8 mouse cellular contexts compared by ENCODE assay signal in the genomic region with DNA sequence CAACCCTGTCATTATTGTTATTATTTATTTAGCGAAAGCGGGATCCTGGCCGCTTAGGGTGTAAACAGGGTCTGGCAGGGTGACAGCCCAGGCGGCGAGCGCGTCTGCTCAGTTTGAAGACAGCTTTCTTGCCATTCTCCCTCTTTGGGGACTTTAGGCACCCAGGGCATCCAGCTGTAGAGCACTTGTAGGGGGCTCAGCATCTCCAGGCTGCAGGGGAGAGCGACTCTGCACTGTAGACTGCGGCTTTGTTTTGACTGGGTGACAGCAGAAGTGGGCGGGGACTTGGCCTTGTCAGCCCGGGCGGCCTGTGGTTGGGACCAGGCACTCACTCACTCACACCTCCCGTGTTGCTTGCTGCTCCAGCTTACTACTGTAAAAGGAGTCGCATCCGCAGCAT. TPM values are rescaled to one million over a fixed set of nuclear protein-coding genes. Genes with fewer than 3 reads are reported as not detected.
DNase-seq lines count a peak whose midpoint lies in the region; ATAC-seq lines count a peak whose summit lies in the region.

No protein-coding gene starts in this region.

- WGBS in hindbrain, embryonic 11.5 days, result 0% methylated on average over 15 of the region's 15 CpGs

- no peaks in the 10 kb centered on the region for H3K27me3 ChIP-seq in hindbrain, embryonic 11.5 days (ENCODE audit: control insufficient read depth, insufficient read depth, low read length)

- H3K9ac ChIP-seq in hindbrain, embryonic 11.5 days (ENCODE audit: low read depth, low read length), result peak overlapping the region; percentile 92

- peak; percentile 75 for ATAC-seq in frontal cortex, adult (ENCODE audit: low TSS enrichment)
- peak; percentile 88 for ATAC-seq in hindbrain, embryonic 11.5 days (ENCODE audit: low FRiP score)
- peak; percentile 60 for ATAC-seq in megakaryocyte, adult 5-6 weeks (ENCODE audit: poor library complexity, severe bottlenecking)

- peak overlapping the region; percentile 81 for H3K4me2 ChIP-seq in hindbrain, embryonic 11.5 days (replicated peaks; ENCODE audit: low read depth, low read length)

- peak; percentile 75 for DNase-seq in NIH3T3 (ENCODE audit: low read depth)
- peak; percentile 91 for DNase-seq in cerebellum, adult 9-10 months
- DNase-seq in hindbrain, embryonic 11.5 days (ENCODE audit: low spot score), result peak; percentile 80
- peak; percentile 60 to 61 for DNase-seq in layer of hippocampus, postnatal 36 days
- DNase-seq in right cerebral cortex, adult 2 months (ENCODE audit: low spot score in 2 of 2), result peak; percentile 50 to 57
- DNase-seq in urinary bladder, postnatal 10 days (ENCODE audit: low spot score), result peak; percentile 20

- peaks cover 3% of the 10 kb centered on the region for H3K4me1 ChIP-seq in hindbrain, embryonic 11.5 days (replicated peaks; ENCODE audit: control insufficient read depth, insufficient read depth, low read length)

- no peaks in the 10 kb centered on the region for H3K9me3 ChIP-seq in hindbrain, embryonic 11.5 days (ENCODE audit: control insufficient read depth, low read length)

- peak overlapping the region; percentile 67 for H3K4me3 ChIP-seq in hindbrain, embryonic 11.5 days (ENCODE audit: low read depth, low read length)

- H3K27ac ChIP-seq in hindbrain, embryonic 11.5 days (ENCODE audit: low read depth, low read length), result peak overlapping the region; percentile 97

- H3K36me3 ChIP-seq in hindbrain, embryonic 11.5 days (ENCODE audit: control insufficient read depth, insufficient read depth, low read length), result no peaks in the 10 kb centered on the region

RNA-seq across cellular contexts. Expression of gene Kat2b, which starts 1.5 kb away (rescaled TPM):
- 4.4 and 9.6 TPM in 2 replicates for polyA plus RNA-seq in hindbrain, embryonic 11.5 days (2014; fragmentation: Nextera tagmentation; extraction: Ambion mirVana)
- total RNA-seq in layer of hippocampus, postnatal 36 days (2021), result 10 to 100 TPM; 15.0 to 18.8 TPM
- 38.9 and 41.4 TPM in 2 replicates for total RNA-seq in megakaryocyte, adult 5-6 weeks (2015)
- 57.9 and 72.6 TPM in 2 replicates for total RNA-seq in megakaryocyte, adult 5-6 weeks (2017)

RNA-seq across cellular contexts. Expression of gene Pp2d1, which starts 28.9 kb away (rescaled TPM):
- 0.56 and 0.77 TPM in 2 replicates for polyA plus RNA-seq in hindbrain, embryonic 11.5 days (2014; fragmentation: Nextera tagmentation; extraction: Ambion mirVana)
- total RNA-seq in layer of hippocampus, postnatal 36 days (2021), result not detected
- total RNA-seq in megakaryocyte, adult 5-6 weeks (2015), result not detected in 2 replicates
- total RNA-seq in megakaryocyte, adult 5-6 weeks (2017), result not detected in 2 replicates

Comparison
In these comparisons a context has a peak if more than half of its experiments do, and no peak if none do; other contexts are left out.
1. Peak in every context shown above with its lines: DNase-seq, ATAC-seq, H3K4me3 ChIP-seq and H3K27ac ChIP-seq.
2. DNase-seq: peak in every context shown above with its lines; median percentile 91 in cerebellum, adult 9-10 months; 80 in hindbrain, embryonic 11.5 days; 75 in NIH3T3; 60 in layer of hippocampus, postnatal 36 days; 54 in right cerebral cortex, adult 2 months; 20 in urinary bladder, postnatal 10 days.